Mouse (Mus musculus) mature B cell (primary cell): Measurements from ENCODE around the gene Apold1.

ENCODE experiments used
- in situ Hi-C: fragments of 300-500 bp; cut with MboI; formaldehyde crosslinking; loops from 2 replicates; pipeline ENCODE4 v1.14.3; 2019

Apold1 gene

GRCm38 (mm10) chr6:135029246-135029645, 47.7 kb downstream of the Apold1 start:
- in situ Hi-C loops = no loop called here
